Mouse (Mus musculus) C2C12 (cell line): ENCODE results near the gene Slc17a6.

Experiments
- CEBPB ChIP-seq: IDR thresholded peaks from one replicate; pipeline ENCODE4 v1.6.1; 2011; ENCODE audit warnings: low read depth, mild to moderate bottlenecking, control low read depth, moderate library complexity
- CTCF ChIP-seq: IDR thresholded peaks from one replicate; pipeline ENCODE4 v1.5.1; 2011; ENCODE audit not compliant: control insufficient read depth, insufficient read depth, insufficient read length
- FOSL1 ChIP-seq: IDR thresholded peaks from one replicate; pipeline ENCODE4 v1.8.0; 2011; ENCODE audit warnings: mild to moderate bottlenecking, low read length; ENCODE audit not compliant: poor library complexity, insufficient read depth, severe bottlenecking
- MAX ChIP-seq: IDR thresholded peaks from one replicate; pipeline ENCODE4 v1.6.1; 2011; ENCODE audit warnings: mild to moderate bottlenecking, control low read depth
- MYOD1 ChIP-seq: IDR thresholded peaks from one replicate; pipeline ENCODE4 v1.6.1; 2011; ENCODE audit warnings: low read depth; ENCODE audit not compliant: control insufficient read depth, insufficient read length
- MYOG ChIP-seq: IDR thresholded peaks from one replicate; pipeline ENCODE4 v1.6.1; 2011; ENCODE audit not compliant: control insufficient read depth, insufficient read length; ENCODE audit errors: extremely low read depth
- USF1 ChIP-seq: IDR thresholded peaks from one replicate; pipeline ENCODE4 v1.6.1; 2011; ENCODE audit warnings: low read depth, mild to moderate bottlenecking, control low read depth, moderate library complexity

DNA sequence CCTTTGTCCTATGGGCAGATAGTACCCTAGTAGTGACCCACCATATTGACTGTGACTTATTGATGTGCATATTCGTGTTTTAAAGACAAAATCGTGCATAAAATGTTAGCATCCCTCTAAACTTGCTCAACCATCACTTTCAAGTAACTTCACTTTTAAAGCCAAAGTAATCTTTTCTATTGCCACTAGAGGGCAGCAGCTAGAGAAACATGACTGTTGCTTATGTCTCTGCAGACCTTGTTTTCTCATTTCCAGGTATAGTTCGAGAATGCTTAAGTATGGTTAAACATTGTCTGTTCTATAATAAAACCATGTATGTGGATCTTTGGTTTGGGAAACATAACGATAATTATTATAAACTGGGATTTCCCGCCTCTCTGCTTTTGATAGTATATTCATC is 7.4 kb upstream of the Slc17a6 start:
- TF ChIP-seq USF1 (no peak), MAX (no peak), CTCF (peak; percentile 8), CEBPB (no peak), MYOD1 (no peak), MYOG (no peak), FOSL1 (no peak)
